Mouse (Mus musculus): ENCODE measurements around the gene Supt5. TPM values are rescaled to one million over a fixed set of nuclear protein-coding genes. Genes with fewer than 3 reads are reported as not detected.

Gene Supt5
- total and polyA plus RNA-seq, 3 experiments: 35.5 to 111 (median 67.3) TPM

- TF ChIP-seq IRF4 (IDR thresholded peaks at IDR 0.05; ENCODE audit: low read depth, low read length) (no peak), MAFK (IDR thresholded peaks at IDR 0.05; ENCODE audit: insufficient replicate concordance, low read length) (no peak), CHD2 (IDR thresholded peaks at IDR 0.05; ENCODE audit: low read length) (no peak), POLR2A (IDR thresholded peaks at IDR 0.05; ENCODE audit: low read depth, low read length) (no peak), SIN3A (IDR thresholded peaks at IDR 0.05; ENCODE audit: low read length) (no peak), RAD21 (IDR thresholded peaks at IDR 0.05; ENCODE audit: low read depth, low read length) (no peak), MAX (IDR thresholded peaks at IDR 0.05; ENCODE audit: low read length) (no peak), USF2 (conservative IDR thresholded peaks at IDR 0.05; ENCODE audit: low read depth, low read length) (no peak), ZNF384 (IDR thresholded peaks at IDR 0.05; ENCODE audit: low read depth, low read length) (no peak), PAX5 (IDR thresholded peaks at IDR 0.05; ENCODE audit: low read length) (no peak), BHLHE40 (IDR thresholded peaks at IDR 0.05; ENCODE audit: low read depth, low read length) (no peak)
- no peaks in the 10 kb centered on the region for H3K4me1 ChIP-seq (ENCODE audit: control insufficient read depth in 1 of 2, insufficient read depth in 2 of 2)
- dilution Hi-C loops (cut with MboI; ENCODE audit: extremely low pct_ligation_motif_present, extremely low pct_unique_long_range_greater_than_20kb, low sequenced_read_pairs): no loop called here
- no peak overlapping the region for H3K4me3 ChIP-seq (replicated peaks in 1 of 3; ENCODE audit: low read depth in 2 of 3, low read length in 2 of 3, poor library complexity in 1 of 3)
- H3K79me2 ChIP-seq (replicated peaks; ENCODE audit: control insufficient read depth, extremely low read depth, insufficient read depth, poor library complexity, severe bottlenecking): no peaks in the 10 kb centered on the region
- H3K27ac ChIP-seq (ENCODE audit: insufficient read depth, low read depth): no peak overlapping the region
- H3K36me3 ChIP-seq (replicated peaks in 1 of 2; ENCODE audit: control insufficient read depth in 1 of 2, insufficient read depth in 1 of 2, low read length in 1 of 2): peaks cover 89 to 96% of the 10 kb centered on the region in 2 experiments
- no peak overlapping the region for H3K4me2 ChIP-seq (ENCODE audit: insufficient read depth, low read depth, poor library complexity, severe bottlenecking)
- no peaks in the 10 kb centered on the region for H3K9me3 ChIP-seq (replicated peaks; ENCODE audit: low read length)
- no peak overlapping the region for H3K9ac ChIP-seq (ENCODE audit: insufficient read depth, low read depth)
- no peaks in the 10 kb centered on the region for H3K27me3 ChIP-seq (replicated peaks)
- no peak for DNase-seq (ENCODE audit: extremely low read depth)
- in situ Hi-C loops (cut with MboI; ENCODE audit: low pct_ligation_motif_present, low pct_unique_long_range_greater_than_20kb, low sequenced_read_pairs): no loop called here
Measured at GRCm38 (mm10) chr7:28321974-28322720, 16.4 kb downstream of the Supt5 start.

GRCm38 (mm10) chr7:28318714-28319113, 19.8 kb downstream of the Supt5 start:
- Histone ChIP-seq H3K27ac (ENCODE audit: insufficient read depth, low read depth) (peak overlapping the region; percentile 9; the same call in 1 of the 2 replicates), H3K27me3 (replicated peaks) (no peaks in the 10 kb centered on the region), H3K4me2 (ENCODE audit: insufficient read depth, low read depth, poor library complexity, severe bottlenecking) (no peak overlapping the region), H3K4me1 (ENCODE audit: control insufficient read depth in 1 of 2, insufficient read depth in 2 of 2) (no peaks in the 10 kb centered on the region), H3K9ac (ENCODE audit: insufficient read depth, low read depth) (no peak overlapping the region), H3K36me3 (replicated peaks in 1 of 2; ENCODE audit: control insufficient read depth in 1 of 2, insufficient read depth in 1 of 2, low read length in 1 of 2) (peaks cover 91 to 97% of the 10 kb centered on the region in 2 experiments), H3K4me3 (replicated peaks in 1 of 3; ENCODE audit: low read depth in 2 of 3, low read length in 2 of 3, poor library complexity in 1 of 3) (no peak overlapping the region), H3K79me2 (replicated peaks; ENCODE audit: control insufficient read depth, extremely low read depth, insufficient read depth, poor library complexity, severe bottlenecking) (no peaks in the 10 kb centered on the region), H3K9me3 (replicated peaks; ENCODE audit: low read length) (no peaks in the 10 kb centered on the region)
- no peak for DNase-seq (ENCODE audit: extremely low read depth)
- in situ Hi-C loops (cut with MboI; ENCODE audit: low pct_ligation_motif_present, low pct_unique_long_range_greater_than_20kb, low sequenced_read_pairs) (no loop called here), dilution Hi-C loops (cut with MboI; ENCODE audit: extremely low pct_ligation_motif_present, extremely low pct_unique_long_range_greater_than_20kb, low sequenced_read_pairs) (no loop called here)
- no peak for TF ChIP-seq POLR2A (IDR thresholded peaks at IDR 0.05; ENCODE audit: low read depth, low read length)
- no peak for TF ChIP-seq EP300 (IDR thresholded peaks at IDR 0.05; ENCODE audit: low read length)
- TF ChIP-seq KAT2A (IDR thresholded peaks at IDR 0.05; ENCODE audit: insufficient replicate concordance, low read length): no peak

GRCm38 (mm10) chr7:28318036-28318435, 20.5 kb downstream of the Supt5 start:
- Histone ChIP-seq H3K27me3 (replicated peaks) (no peaks in the 10 kb centered on the region), H3K36me3 (replicated peaks in 1 of 2; ENCODE audit: control insufficient read depth in 1 of 2, insufficient read depth in 1 of 2, low read length in 1 of 2) (peaks cover 84 to 90% of the 10 kb centered on the region in 2 experiments), H3K4me1 (ENCODE audit: control insufficient read depth in 1 of 2, insufficient read depth in 2 of 2) (peaks cover 0 to under 1% of the 10 kb centered on the region in 2 experiments; a peak in 1 of 4 replicates), H3K4me3 (replicated peaks in 1 of 3; ENCODE audit: low read depth in 2 of 3, low read length in 2 of 3, poor library complexity in 1 of 3) (no peak overlapping the region), H3K9me3 (replicated peaks; ENCODE audit: low read length) (no peaks in the 10 kb centered on the region), H3K79me2 (replicated peaks; ENCODE audit: control insufficient read depth, extremely low read depth, insufficient read depth, poor library complexity, severe bottlenecking) (no peaks in the 10 kb centered on the region), H3K27ac (ENCODE audit: insufficient read depth, low read depth) (no peak overlapping the region), H3K4me2 (ENCODE audit: insufficient read depth, low read depth, poor library complexity, severe bottlenecking) (no peak overlapping the region), H3K9ac (ENCODE audit: insufficient read depth, low read depth) (no peak overlapping the region)
- dilution Hi-C loops (cut with MboI; ENCODE audit: extremely low pct_ligation_motif_present, extremely low pct_unique_long_range_greater_than_20kb, low sequenced_read_pairs) (no loop called here), in situ Hi-C loops (cut with MboI; ENCODE audit: low pct_ligation_motif_present, low pct_unique_long_range_greater_than_20kb, low sequenced_read_pairs) (no loop called here)
- TF ChIP-seq RCOR1 (conservative IDR thresholded peaks at IDR 0.05; ENCODE audit: low read depth, low read length) (no peak), NELFE (IDR thresholded peaks at IDR 0.05; ENCODE audit: low read depth, low read length) (no peak)
- DNase-seq (ENCODE audit: extremely low read depth): no peak
